Mouse (Mus musculus) embryo, embryonic 11 days (tissue): ENCODE results near the gene Lpar5.

Experiments
- DNase-seq: peaks from one replicate; pipeline ENCODE4 v3.0.0-alpha.2; 2015

Lpar5 gene

GRCm38 (mm10) chr6:125087937-125088336, 20.2 kb downstream of the Lpar5 start:
- DNase-seq, result no peak

GRCm38 (mm10) chr6:125088561-125089321, 21.0 kb downstream of the Lpar5 start:
- DNase-seq, result peak; percentile 93

- DNase-seq, result peak; percentile 84
Measured at GRCm38 (mm10) chr6:125089521-125090321, 22.0 kb downstream of the Lpar5 start.

- no peak for DNase-seq
Measured at GRCm38 (mm10) chr6:125090341-125091085, 22.8 kb downstream of the Lpar5 start.

GRCm38 (mm10) chr6:125092372-125092771, 24.7 kb downstream of the Lpar5 start:
- no peak for DNase-seq

- DNase-seq, result peak; percentile 30
Measured at GRCm38 (mm10) chr6:125094843-125095242, 27.1 kb downstream of the Lpar5 start.

GRCm38 (mm10) chr6:125095391-125096278, 27.9 kb downstream of the Lpar5 start, which contains the start of gene Chd4:
Chd4 (plus strand) TSS chr6:125095981.
- peak; percentile 93 for DNase-seq

GRCm38 (mm10) chr6:125096279-125096596, 28.5 kb downstream of the Lpar5 start:
- DNase-seq, result no peak

GRCm38 (mm10) chr6:125096597-125097345, 29.1 kb downstream of the Lpar5 start:
- peak; percentile 81 for DNase-seq

- DNase-seq, result no peak
Measured at GRCm38 (mm10) chr6:125097346-125097689, 29.6 kb downstream of the Lpar5 start.

GRCm38 (mm10) chr6:125097951-125098350, 30.2 kb downstream of the Lpar5 start:
- no peak for DNase-seq

GRCm38 (mm10) chr6:125098513-125098912, 30.8 kb downstream of the Lpar5 start:
- DNase-seq, result no peak

- peak; percentile 39 for DNase-seq
Measured at GRCm38 (mm10) chr6:125099421-125099971, 31.8 kb downstream of the Lpar5 start.

GRCm38 (mm10) chr6:125101444-125101843, 33.7 kb downstream of the Lpar5 start:
- no peak for DNase-seq

- DNase-seq, result no peak
Measured at GRCm38 (mm10) chr6:125104223-125104622, 36.5 kb downstream of the Lpar5 start.

- DNase-seq, result no peak
Measured at GRCm38 (mm10) chr6:125107705-125108104, 40.0 kb downstream of the Lpar5 start.

- no peak for DNase-seq
Measured at GRCm38 (mm10) chr6:125109371-125109770, 41.7 kb downstream of the Lpar5 start.

GRCm38 (mm10) chr6:125110927-125111326, 43.2 kb downstream of the Lpar5 start:
- peak; percentile 47 for DNase-seq

- no peak for DNase-seq
Measured at GRCm38 (mm10) chr6:125112553-125112952, 44.8 kb downstream of the Lpar5 start.

GRCm38 (mm10) chr6:125119387-125119786, 51.7 kb downstream of the Lpar5 start:
- DNase-seq, result no peak

- no peak for DNase-seq
Measured at GRCm38 (mm10) chr6:125128724-125129123, 61.0 kb downstream of the Lpar5 start.
